Mouse (Mus musculus): ENCODE results near the gene P2rx4.

The P2rx4 gene

DNA sequence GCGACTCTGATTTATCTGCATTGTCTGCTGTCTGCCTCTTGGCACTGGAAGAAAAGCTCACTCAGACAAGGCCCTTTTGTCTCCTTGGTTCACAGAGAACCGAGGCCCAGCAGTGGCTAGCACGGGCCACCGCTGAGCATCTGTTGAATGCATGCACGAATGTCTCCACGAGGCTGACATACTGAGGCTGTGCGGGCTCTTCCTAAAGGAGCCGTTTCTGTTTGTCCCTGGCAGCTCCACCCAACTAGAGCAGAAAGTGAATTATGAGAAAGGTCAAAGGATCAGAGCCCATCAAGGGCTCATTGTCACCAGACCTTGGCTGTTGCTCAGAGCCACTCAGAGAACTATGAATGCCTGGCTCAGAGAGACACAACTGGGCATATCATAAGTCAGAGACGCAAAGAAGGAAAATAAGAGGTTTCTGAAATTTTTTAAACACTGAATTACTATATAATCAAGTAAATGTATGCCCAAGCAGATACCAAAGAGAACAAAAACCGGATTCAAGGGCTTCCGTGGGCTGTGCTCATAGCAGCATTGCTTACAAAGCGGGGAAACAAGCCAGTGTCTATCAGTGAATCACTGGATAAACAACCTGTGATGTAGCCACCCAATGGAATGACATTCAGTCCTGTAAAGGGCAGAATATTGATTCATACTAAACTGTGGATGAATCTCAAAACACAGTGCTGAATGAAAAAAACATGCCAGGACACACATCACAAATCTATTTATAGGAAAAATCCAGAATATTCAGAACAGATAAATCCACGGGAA lies 13.7 kb upstream of the P2rx4 start:
- Histone ChIP-seq H3K27me3 (ENCODE audit: control insufficient read depth, insufficient read depth, low read length, poor library complexity, severe bottlenecking) (no peaks in the 10 kb centered on the region), H3K36me3 (ENCODE audit: control insufficient read depth, insufficient read depth, low read length, poor library complexity, severe bottlenecking) (no peaks in the 10 kb centered on the region)
- DNase-seq (ENCODE audit: low read depth, low spot score): no peak

DNA sequence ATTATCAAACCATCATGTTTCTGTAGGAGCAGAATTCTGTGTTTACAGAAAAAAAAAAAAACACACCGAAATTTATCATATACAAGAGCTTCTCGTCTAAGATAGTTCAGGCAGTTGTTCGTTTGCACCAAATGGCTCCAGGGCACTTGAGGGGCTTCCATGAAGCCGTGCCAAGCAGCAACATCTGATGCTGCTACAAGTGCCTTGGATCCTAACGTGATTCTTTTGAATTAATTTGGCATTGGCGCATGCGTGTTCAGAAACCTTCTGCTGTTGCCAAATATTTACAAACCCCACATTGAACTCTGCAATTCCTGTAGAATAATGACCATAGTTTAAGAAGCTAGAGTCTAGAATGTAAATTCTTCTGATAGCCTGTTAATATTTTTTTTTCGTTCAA lies 11.8 kb upstream of the P2rx4 start:
- Histone ChIP-seq H3K27me3 (ENCODE audit: control insufficient read depth, insufficient read depth, low read length, poor library complexity, severe bottlenecking) (no peaks in the 10 kb centered on the region), H3K36me3 (ENCODE audit: control insufficient read depth, insufficient read depth, low read length, poor library complexity, severe bottlenecking) (no peaks in the 10 kb centered on the region)
- no peak for DNase-seq (ENCODE audit: low read depth, low spot score)

DNA sequence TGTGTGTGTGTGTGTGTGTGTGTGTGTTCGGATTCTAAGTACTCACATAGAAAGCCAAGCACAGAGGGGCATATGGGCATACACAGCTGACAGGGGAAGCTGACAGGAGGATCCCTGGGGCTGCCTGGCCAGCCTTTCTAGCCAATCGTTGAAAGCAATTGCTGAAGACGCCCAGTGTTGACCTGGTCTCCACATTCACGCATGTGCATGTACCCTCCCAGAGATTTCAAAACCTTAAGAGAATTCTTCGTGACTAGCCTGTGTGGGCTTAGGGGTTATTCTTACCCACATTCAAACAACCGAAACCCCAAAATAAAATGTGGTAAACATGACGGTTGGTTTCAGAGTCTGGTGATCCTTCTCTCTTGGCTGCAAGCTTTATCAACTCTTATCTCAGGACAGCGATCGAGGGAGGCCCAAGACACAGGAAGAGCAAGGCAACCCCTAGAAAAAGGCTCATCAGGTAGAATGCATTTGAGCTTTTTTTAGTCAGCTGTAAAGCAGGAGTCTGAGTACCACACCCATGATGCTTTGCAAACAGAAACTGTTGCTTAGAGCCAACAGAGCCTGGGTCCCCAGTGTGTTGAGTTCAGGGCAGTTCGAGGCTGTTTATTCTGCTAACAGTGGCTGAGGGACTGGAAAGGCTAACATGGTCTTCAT lies 9.2 kb upstream of the P2rx4 start:
- no peaks in the 10 kb centered on the region for H3K36me3 ChIP-seq (ENCODE audit: control insufficient read depth, insufficient read depth, low read length, poor library complexity, severe bottlenecking)
- no peaks in the 10 kb centered on the region for H3K27me3 ChIP-seq (ENCODE audit: control insufficient read depth, insufficient read depth, low read length, poor library complexity, severe bottlenecking)
- DNase-seq (ENCODE audit: low read depth, low spot score): no peak

DNA sequence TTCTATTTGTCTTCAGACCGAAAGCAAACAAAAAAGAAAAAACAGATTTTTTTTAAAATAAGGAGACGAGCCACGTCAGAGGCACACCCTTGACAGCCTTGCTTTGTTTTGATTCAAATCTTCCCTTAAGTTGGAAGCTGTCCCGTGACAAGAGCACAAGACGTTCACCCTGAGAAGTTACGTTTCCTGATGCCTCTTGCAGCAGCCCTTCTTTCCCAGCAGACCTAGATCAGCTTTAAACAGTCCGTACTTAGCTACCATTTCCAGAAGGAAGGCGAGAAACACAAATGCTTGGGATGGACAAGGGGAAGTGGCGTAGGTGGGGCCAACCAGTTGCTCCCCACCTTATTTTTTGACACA lies 8.7 kb upstream of the P2rx4 start:
- Histone ChIP-seq H3K27me3 (ENCODE audit: control insufficient read depth, insufficient read depth, low read length, poor library complexity, severe bottlenecking) (no peaks in the 10 kb centered on the region), H3K36me3 (ENCODE audit: control insufficient read depth, insufficient read depth, low read length, poor library complexity, severe bottlenecking) (no peaks in the 10 kb centered on the region)
- DNase-seq (ENCODE audit: low read depth, low spot score): peak; percentile 32

DNA sequence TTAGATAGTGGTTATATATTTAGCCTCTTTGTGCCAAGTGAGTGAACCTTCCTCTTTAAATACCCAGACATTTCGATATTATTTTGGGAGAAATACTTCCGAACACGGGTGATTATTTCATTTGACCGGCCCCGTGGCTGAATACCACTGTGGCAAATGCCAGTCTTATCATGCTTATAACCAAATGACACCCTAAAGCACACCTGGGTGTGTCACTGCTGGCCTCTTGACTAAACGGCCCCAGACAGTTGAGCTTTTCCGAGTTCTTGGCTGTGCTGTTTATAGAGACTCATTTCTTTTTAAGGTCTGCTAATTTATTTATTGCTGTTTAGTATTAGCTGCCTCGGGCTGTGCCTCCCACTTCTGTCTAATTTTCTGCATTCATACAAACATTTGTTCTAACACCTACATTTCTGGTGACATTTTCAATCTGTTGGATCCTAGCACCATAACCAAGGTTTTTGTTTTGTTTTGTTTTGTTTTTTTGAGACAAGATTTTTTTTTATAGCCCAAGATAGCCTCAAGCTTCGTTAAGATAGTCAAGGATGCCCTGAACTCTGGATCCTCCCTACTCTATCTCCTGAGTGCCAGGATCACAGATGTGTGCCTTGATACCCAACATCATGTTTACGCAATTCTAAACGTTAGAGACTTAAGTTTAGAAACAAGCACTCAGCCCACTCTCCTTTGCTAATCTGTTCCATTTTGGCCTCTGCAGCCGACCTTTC lies 7.1 kb upstream of the P2rx4 start:
- Histone ChIP-seq H3K36me3 (ENCODE audit: control insufficient read depth, insufficient read depth, low read length, poor library complexity, severe bottlenecking) (no peaks in the 10 kb centered on the region), H3K27me3 (ENCODE audit: control insufficient read depth, insufficient read depth, low read length, poor library complexity, severe bottlenecking) (no peaks in the 10 kb centered on the region)
- DNase-seq (ENCODE audit: low read depth, low spot score): no peak

DNA sequence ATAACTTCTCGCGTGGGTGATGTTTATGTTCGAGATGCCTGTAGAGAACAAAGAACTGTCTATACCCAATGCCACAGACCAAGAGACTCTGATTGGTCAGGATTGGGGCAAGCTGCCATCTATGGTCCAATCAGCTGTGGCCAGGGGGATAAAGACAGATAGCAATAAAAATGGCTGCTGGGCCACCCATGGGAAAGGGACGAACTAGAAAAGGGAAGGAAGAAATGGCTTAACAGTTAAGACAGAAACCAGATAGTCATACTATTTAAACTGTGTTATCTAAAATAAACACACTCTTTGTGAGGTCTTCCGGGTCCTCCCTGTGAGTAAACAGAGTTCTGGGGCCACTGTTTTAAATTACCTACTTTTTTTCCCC lies 6.5 kb upstream of the P2rx4 start:
- no peaks in the 10 kb centered on the region for H3K27me3 ChIP-seq (ENCODE audit: control insufficient read depth, insufficient read depth, low read length, poor library complexity, severe bottlenecking)
- DNase-seq (ENCODE audit: low read depth, low spot score): no peak
- no peaks in the 10 kb centered on the region for H3K36me3 ChIP-seq (ENCODE audit: control insufficient read depth, insufficient read depth, low read length, poor library complexity, severe bottlenecking)

DNA sequence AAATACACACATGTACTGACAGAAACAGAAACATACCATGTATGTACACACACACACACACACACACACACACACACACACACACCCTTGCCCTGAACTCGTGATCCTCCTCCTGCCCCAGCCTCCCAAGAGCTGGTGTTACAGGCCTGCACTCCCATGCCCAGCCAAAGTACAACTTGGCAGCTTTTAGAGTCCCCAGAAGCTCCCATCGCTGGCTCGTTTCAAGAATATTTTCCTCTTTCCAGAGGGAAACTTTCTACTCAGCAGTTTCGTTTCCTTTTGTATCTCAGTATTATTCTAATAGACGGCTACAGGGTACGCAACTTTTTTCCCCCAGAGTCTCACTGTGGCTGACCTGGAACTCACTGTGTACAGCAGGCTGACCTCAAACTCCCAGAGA lies 5.2 kb upstream of the P2rx4 start:
- Histone ChIP-seq H3K36me3 (ENCODE audit: control insufficient read depth, insufficient read depth, low read length, poor library complexity, severe bottlenecking) (no peaks in the 10 kb centered on the region), H3K27me3 (ENCODE audit: control insufficient read depth, insufficient read depth, low read length, poor library complexity, severe bottlenecking) (no peaks in the 10 kb centered on the region)
- no peak for DNase-seq (ENCODE audit: low read depth, low spot score)

DNA sequence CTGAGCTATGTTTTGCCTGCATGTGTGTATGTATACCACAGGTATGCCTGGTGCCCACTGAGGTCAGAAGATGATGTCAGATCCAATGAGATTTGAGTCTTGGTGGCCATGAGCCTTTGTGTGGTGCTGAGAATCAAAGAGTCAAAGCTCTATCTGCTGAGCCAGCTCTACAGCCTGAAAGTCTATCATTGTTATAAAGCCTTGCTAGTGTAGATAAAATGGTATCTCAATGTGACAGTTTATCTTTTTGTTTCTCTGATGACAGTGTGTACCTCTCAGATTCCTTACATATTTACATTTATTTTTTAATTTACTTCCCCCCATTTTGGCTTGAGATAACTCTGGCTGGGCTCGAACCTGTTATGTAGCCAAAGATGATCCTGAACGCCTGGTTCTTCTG lies 3.8 kb upstream of the P2rx4 start:
- no peak for DNase-seq (ENCODE audit: low read depth, low spot score)
- Histone ChIP-seq H3K27me3 (ENCODE audit: control insufficient read depth, insufficient read depth, low read length, poor library complexity, severe bottlenecking) (no peaks in the 10 kb centered on the region), H3K36me3 (ENCODE audit: control insufficient read depth, insufficient read depth, low read length, poor library complexity, severe bottlenecking) (no peaks in the 10 kb centered on the region)

DNA sequence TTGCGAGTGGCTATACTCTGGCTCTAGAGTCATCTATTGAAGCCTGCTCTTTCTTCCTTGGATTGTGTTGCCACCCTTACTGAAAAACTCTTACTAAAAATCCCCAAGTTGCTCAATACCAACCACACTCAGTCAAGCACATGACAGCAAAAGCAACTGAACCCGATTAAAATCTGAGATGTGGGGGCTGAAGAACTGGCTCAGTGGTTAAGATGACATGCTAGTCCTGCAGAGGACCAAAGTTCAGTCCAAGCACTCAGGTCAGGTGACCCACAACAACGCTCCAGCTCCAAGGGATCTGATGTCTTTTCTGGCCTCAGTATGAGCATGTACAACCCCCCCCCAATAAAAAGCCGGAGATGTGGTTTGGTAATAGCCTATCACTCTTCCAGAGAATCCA lies 2.8 kb upstream of the P2rx4 start:
- DNase-seq (ENCODE audit: low read depth, low spot score): no peak
- H3K36me3 ChIP-seq (ENCODE audit: control insufficient read depth, insufficient read depth, low read length, poor library complexity, severe bottlenecking): no peaks in the 10 kb centered on the region
- H3K27me3 ChIP-seq (ENCODE audit: control insufficient read depth, insufficient read depth, low read length, poor library complexity, severe bottlenecking): no peaks in the 10 kb centered on the region

DNA sequence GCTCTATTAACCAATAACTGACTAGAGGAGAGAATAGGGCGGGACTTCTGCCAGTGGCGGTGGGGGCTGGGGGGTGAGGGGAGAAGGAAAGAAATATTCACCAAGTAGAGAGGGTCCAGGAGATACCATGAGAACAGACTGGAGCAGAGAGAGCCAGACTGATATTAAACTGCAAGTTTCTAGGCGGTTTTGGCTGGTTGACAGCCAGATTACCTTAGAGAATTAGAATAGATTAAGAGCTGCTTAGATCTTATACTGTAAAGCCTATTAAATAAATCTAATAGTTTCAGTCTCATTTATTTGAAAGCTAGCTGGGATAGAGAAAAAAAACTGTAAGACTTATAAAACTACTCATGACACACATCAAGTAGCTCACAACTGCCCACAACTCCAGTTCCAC lies 2.2 kb upstream of the P2rx4 start:
- H3K36me3 ChIP-seq (ENCODE audit: control insufficient read depth, insufficient read depth, low read length, poor library complexity, severe bottlenecking): no peaks in the 10 kb centered on the region
- DNase-seq (ENCODE audit: low read depth, low spot score): no peak
- H3K27me3 ChIP-seq (ENCODE audit: control insufficient read depth, insufficient read depth, low read length, poor library complexity, severe bottlenecking): no peaks in the 10 kb centered on the region; the same call in 1 of the 2 replicates

DNA sequence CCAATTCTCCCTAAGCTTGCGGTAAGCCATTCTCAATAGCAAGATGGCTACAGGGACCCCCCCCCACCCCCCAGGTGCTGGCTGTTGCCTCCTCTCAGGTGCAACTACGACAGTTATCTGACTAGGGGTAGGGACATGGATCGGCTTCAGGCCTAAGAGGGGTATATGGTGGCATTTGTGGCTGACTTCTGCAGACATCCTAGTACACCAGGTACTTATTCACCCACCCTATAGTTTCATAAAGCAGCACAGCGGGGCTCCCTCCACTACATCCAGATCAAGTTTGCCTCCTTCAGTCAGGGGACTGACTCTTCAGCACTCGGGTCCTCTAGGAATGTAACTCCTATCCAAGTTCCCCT lies 448 bp upstream of the P2rx4 start:
- Histone ChIP-seq H3K36me3 (ENCODE audit: control insufficient read depth, insufficient read depth, low read length, poor library complexity, severe bottlenecking) (no peaks in the 10 kb centered on the region), H3K27me3 (ENCODE audit: control insufficient read depth, insufficient read depth, low read length, poor library complexity, severe bottlenecking) (no peaks in the 10 kb centered on the region; the same call in 1 of the 2 replicates)
- no peak for DNase-seq (ENCODE audit: low read depth, low spot score)

DNA sequence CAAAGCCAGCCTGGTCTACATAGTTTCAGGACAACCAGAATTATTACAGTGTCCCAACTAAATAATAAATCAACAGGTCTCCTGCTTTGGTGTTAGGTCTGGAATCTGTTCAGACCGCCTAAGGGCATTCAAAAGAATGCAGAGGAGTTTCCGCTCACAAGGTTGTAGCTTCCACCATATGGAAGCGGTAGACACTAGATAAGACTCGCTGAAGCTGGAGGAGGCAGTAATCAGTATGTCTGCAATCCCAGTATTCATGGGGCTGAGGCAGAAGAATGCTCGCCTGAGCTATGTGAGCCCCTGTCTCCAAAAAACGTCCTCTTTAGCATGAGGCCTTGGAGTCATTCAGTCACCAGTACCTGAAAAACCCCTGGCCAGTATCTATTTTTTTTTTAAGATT lies 1.5 kb downstream of the P2rx4 start:
- H3K27me3 ChIP-seq (ENCODE audit: control insufficient read depth, insufficient read depth, low read length, poor library complexity, severe bottlenecking): no peaks in the 10 kb centered on the region; the same call in 1 of the 2 replicates
- H3K36me3 ChIP-seq (ENCODE audit: control insufficient read depth, insufficient read depth, low read length, poor library complexity, severe bottlenecking): no peaks in the 10 kb centered on the region
- DNase-seq (ENCODE audit: low read depth, low spot score): no peak

DNA sequence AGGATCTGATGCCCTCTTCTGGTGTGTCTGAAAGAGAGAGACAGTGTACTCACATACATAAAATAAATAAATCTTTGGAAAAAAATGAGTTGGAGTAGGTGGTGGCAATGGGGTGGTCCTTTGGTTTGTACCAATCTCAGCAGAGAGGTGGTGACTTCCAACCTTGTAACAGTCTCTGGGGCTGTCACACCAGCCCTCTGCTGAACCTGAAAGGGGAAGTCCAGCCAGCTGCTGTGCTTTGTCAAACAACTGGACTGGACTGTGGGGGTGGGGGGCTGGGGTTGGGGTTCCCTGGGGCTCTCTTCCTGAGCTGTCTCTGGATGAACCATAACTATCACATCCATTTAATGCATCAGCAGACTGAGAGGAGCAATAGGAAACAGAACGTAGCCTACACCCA lies 8.4 kb downstream of the P2rx4 start:
- peaks cover 4% of the 10 kb centered on the region for H3K36me3 ChIP-seq (ENCODE audit: control insufficient read depth, insufficient read depth, low read length, poor library complexity, severe bottlenecking)
- H3K27me3 ChIP-seq (ENCODE audit: control insufficient read depth, insufficient read depth, low read length, poor library complexity, severe bottlenecking): no peaks in the 10 kb centered on the region
- peak; percentile 32 for DNase-seq (ENCODE audit: low read depth, low spot score)

DNA sequence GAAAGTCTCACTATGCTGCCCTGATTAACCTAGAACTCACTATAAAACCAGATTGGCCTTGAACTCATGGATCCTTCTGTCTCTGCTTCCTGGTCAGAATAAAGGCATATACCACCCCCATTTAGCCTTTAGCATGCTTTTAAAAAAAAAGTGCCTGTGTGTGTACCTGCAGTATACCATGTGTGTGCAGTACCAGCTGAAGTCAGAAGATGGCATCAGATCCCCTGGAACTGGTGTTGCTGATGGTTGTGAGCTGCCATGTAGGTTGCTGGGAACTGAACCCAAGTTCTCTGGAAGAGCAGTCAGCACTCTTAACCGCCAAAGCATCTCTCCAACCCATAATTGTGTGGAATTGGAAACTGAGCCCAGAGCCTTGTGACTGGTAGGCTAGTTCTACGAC lies 9.4 kb downstream of the P2rx4 start:
- Histone ChIP-seq H3K27me3 (ENCODE audit: control insufficient read depth, insufficient read depth, low read length, poor library complexity, severe bottlenecking) (no peaks in the 10 kb centered on the region), H3K36me3 (ENCODE audit: control insufficient read depth, insufficient read depth, low read length, poor library complexity, severe bottlenecking) (peaks cover 4% of the 10 kb centered on the region)
- DNase-seq (ENCODE audit: low read depth, low spot score): peak; percentile 38

DNA sequence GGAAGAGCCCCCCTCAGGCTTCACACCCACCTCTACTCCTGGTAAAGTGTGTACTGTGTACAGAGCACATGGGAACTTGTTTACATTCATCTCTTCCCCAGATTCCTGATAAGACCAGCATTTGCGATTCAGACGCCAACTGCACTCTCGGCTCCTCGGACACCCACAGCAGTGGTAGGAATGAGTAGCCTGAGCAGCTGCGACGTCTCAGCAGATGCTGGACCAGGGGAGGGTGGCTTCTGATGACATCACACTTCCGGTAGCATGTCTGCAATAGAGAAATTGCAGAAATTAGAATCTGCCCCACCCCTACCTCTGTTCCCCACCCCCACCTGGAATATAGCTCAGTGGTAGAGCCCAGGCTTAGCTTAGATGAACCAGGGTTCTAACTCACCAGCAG lies 11.1 kb downstream of the P2rx4 start:
- Histone ChIP-seq H3K36me3 (ENCODE audit: control insufficient read depth, insufficient read depth, low read length, poor library complexity, severe bottlenecking) (peaks cover 4% of the 10 kb centered on the region), H3K27me3 (ENCODE audit: control insufficient read depth, insufficient read depth, low read length, poor library complexity, severe bottlenecking) (no peaks in the 10 kb centered on the region)
- peak; percentile 33 for DNase-seq (ENCODE audit: low read depth, low spot score)

Measured in splenic B cell, adult 2 months (primary cell).